Mouse (Mus musculus) cerebellum, adult 8-10 months (tissue): ENCODE results near the gene Rnf152.

Experiments
- DNase-seq: peaks from one replicate; pipeline ENCODE4 v3.0.0; 2022

The Rnf152 gene

DNA sequence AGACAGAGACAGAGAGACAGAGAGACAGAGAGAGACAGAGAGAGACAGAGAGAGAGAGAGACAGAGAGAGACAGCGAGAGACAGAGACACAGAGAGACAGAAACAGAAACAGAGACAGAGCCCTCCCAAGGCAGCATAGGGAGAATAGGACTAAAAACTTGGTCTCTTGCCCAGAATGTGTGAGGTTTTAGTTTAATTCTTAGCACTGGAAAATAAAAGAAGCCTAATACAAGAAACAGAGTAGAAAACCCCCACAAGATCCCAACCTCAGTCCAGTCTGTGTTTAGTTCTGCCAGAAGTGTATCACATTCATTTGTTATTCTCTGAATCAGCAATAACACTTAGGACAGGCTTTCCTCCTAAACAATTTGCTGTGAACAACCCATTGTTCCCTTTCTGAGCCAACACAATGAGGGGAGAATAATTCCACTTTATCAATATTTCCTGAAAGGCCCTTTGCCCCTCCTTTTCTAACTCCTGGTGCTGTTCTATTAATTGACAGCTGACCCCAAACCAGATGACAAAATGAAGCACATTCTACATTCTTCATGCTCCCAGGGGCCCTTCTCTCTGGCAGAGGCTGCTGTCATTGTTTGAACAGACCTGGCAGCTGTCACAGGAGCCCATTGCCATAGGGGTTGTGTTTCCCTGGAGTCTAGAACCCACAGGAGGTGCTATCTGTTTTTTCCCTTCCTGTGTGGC lies 44.5 kb downstream of the Rnf152 start:
- no peak for DNase-seq

DNA sequence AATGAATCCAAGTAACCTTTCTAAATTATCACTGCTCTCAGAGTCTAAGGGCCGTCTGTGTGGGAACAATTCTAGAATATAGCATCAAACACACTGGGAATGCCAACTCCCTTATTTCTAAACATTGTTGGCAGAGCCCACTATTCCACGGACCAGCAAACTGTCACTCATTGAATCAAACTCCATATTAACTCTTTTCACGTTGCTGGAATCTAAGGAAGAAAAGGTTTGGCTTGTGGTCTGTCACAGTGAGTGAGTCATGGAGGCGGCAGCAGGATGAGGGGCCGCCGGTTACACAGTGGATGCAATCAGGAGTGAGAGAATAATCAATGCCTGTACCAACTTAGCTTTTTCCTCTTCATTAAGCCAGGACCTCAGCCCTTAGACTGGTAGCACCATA lies 54.3 kb downstream of the Rnf152 start:
- no peak for DNase-seq

GRCm38 (mm10) chr1:105301764-105302163 lies 54.7 kb downstream of the Rnf152 start:
- DNase-seq: peak; percentile 21

- no peak for DNase-seq
Observed at GRCm38 (mm10) chr1:105291859-105292258, 64.7 kb downstream of the Rnf152 start.

- DNase-seq: no peak
Observed at GRCm38 (mm10) chr1:105287536-105287935, 69.0 kb downstream of the Rnf152 start.

DNA sequence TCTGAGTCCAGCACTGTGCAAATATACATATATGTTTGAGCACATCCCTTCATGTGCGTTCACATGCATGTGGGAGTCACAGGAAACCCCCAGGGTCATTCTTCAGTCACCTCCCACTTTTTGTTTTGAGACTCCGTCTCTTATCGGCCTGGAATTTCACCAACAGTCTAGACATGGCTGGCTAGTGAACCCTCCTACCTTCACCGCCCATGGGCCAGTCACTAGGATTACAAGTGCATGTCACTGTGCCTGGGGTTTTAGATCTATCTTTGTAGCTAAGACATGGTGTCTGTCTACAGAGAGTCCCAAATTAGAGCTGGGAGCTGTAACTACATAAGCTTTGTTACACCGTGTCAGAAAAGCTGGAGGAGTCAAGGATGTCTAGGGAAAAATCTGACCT lies 69.6 kb downstream of the Rnf152 start:
- no peak for DNase-seq

GRCm38 (mm10) chr1:105285001-105285400 lies 71.5 kb downstream of the Rnf152 start:
- no peak for DNase-seq

DNA sequence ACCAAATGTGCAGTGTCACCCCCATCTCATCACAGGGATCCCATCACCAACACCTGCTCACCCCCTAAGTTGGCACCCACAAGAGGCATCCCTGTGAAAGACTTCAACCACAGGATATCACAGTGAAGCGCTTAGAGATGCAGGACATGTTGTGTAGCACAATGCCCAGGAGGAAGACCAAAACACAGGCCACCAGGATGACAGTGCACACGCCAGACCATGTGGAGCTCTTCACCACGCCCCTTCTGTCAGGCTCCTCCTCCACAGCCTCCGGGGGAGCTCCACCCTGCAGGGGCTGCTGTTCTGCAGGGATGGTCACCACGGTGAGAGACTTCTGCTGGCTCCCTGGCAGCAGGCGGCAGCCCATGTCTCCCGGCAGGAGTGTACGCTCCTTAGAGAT lies 72.4 kb downstream of the Rnf152 start:
- DNase-seq: no peak

- DNase-seq: no peak
Observed at GRCm38 (mm10) chr1:105281277-105281676, 75.2 kb downstream of the Rnf152 start.

DNA sequence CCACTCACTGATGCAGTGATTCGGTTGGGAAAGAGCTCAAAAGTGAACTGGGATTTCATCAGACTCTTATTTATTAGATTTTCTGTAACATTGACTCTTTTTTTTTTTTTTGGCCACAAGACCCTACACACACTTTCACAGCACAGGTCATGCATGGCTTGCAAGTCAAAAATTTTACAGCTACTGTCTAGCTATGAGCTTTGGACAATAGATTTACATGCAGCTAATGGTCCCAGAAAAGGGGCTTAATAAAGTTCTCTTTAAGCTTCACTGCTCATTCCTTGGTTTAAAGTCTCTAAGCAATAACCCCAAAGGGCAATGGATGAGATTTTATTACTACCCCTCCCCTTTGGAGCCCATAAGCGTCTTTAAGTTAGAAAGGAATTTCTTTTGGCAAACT lies 76.3 kb downstream of the Rnf152 start:
- DNase-seq: no peak

- no peak for DNase-seq
Observed at GRCm38 (mm10) chr1:105274500-105275194, 81.9 kb downstream of the Rnf152 start.

DNA sequence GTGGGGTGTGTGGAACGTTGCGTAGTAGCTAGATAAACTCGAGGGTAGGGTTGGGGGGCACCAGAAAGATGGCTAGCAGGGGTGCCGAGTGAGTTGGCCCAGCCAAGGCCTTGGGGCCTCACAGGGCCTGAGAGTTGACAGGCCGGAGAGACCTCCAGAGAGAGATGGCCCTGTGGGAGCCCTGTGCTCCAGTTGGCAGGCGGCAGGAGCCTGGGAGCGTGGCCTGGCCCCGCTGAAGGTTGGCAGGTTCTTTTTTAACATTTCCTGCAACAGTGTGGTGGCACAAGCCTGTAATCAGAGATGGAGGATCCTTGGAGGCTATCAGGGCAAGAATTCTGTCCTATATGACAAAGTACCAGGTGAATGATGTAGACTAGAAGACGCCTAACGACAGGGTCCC lies 85.4 kb downstream of the Rnf152 start:
- DNase-seq: peak; percentile 43

DNA sequence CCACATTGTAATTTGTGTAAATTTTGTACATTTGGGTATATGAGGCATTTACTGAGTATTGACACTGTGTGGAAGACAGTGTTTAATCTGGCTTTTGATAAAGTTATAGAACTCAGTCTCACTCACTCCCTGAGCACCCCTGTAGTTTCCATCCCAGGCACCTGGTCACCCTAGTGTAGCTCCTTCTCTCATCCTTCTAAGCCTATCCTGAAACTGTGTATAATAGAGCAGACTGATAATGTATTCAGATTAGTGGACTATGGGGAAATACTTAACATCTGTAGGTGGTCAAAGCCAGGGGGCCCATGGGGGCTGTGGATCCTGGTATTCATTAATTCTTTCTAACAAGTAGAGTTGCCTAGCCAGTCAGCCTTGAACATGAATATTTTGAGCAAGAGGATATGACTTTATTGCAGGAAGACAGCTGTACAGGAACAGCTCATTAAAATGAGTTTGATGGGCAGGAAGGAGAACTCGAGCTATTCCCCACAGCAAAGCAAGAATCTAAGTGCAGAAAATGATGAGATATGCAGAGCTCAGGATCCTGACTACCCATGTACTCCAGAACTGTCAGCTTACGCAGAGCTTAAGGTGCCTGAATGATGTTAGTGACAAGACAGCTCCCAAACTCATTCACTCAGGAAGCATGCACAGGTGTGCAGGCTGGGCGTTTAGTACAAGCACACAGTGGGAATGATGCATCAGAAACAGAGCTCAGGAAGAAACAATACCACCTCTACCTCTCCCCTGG lies 93.1 kb downstream of the Rnf152 start:
- no peak for DNase-seq

GRCm38 (mm10) chr1:105260200-105260599 lies 96.3 kb downstream of the Rnf152 start:
- no peak for DNase-seq

DNA sequence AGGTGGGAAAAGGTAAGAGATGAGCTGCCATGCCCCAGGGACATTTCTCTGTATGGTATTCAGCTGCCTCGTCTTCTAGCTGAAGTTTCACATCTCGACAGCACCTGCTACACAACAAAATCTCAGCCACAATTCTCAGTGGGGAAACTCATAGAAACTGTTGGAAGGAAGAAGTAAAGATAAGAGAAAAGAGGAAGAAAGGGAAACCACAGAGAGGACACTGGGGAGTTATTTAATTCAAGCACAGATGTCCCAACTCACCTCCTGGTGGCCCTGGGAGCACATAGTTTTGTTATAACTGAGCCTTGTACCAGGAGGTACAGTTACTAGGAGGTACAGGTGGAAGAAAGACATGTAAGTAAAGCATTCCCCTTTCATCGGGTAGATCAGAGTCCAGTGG lies 99.3 kb downstream of the Rnf152 start:
- DNase-seq: no peak

- DNase-seq: no peak
Observed at GRCm38 (mm10) chr1:105249190-105249589, 107.3 kb downstream of the Rnf152 start.

DNA sequence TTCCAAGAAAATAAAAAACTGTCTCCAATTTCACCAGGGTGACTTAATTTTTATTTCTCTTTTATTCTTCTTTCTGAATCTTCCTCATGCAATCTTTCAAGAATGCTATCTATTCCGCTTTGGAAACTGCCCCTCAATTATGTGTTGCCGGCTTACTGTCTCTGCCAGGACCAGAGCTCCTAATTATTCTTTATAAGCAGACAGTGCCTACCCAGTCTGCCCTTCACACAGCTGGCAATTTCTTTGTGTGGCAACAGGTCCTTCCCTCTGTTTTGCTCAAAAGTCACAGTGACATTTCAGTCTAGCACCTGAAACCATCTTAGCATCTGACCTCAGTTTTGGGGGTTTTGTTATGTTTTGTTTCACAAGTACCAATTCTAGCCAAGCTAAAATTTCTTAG lies 109.9 kb downstream of the Rnf152 start:
- DNase-seq: no peak

DNA sequence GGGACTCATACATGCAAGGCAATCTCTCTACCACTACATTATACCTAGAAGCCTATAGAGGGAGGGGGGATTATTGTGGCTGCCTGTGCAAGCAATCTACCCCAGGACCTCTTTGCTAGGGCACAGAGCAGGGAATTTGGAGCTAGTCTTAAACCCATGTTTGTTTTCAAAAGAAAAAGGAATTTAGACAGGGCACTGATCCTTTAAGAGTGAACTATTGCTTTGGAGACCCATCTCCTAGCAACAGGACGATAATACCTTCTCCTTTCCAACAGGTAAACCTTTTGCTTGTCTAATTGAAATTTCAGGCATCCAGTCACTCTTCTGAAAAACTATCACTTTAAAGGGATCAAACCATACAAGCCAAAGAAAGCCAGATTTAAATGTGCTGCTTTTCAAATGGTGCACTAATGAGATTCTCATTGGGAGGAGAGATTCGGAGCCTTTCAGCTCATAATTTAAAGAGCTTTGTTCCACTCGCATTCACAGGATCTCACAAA lies 110.4 kb downstream of the Rnf152 start:
- DNase-seq: no peak

GRCm38 (mm10) chr1:105243359-105244142 lies 113.0 kb downstream of the Rnf152 start:
- DNase-seq: no peak

DNA sequence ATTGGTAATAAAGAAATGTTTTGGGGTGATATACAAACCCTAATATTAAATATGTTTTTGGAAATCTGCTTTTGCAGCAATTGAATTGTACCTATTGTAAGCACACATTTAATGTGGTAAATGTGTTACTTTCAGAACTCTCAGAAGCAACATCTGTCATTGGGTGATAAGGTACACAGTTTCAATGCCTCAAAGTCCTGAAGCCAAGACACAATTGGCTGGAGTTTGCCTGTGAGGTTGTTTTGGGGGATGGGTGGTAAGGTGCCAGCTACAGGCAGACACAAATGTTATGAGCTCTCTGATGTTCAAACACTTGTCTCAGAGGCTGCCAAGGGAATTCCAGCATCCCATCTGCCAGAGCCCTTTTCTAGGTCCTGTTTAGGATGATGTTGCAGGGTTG lies 116.3 kb downstream of the Rnf152 start:
- no peak for DNase-seq
